Mouse (Mus musculus): ENCODE data around the gene Naa11.

DNA sequence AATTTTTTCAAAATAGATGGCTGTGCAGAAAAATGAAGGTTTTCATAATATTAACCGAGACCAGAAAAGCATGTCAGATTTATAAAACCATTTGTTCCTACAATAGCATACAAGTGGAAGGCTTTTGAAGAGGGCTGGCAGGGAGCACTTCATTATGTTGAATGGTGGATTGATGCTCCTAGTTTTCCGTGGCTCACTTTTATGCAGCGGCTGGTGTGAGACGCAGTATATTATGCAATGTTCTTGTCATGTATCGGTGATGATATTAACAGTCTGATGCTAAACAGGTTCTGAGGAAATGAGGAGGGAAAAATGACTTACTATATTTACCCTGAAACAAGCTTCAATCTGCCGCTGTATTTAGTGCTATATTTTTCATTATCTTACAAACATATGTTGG lies 18.0 kb upstream of the Naa11 start:
- no peak for TF ChIP-seq CTCF (IDR thresholded peaks at IDR 0.05; ENCODE audit: low read depth, low read length)
- TF ChIP-seq POLR2A (IDR thresholded peaks at IDR 0.05; ENCODE audit: borderline replicate concordance, low read depth, low read length) = no peak

Data from bone marrow macrophage, adult 2 months (primary cell).